In genomic region chr10:111171246-111171934, GRCm38 (mm10) we compare ENCODE assay signal across 13 mouse cellular contexts. TPM values are rescaled to one million over a fixed set of nuclear protein-coding genes. Genes with fewer than 3 reads are reported as not detected.
A peak's percentile ranks its signal among the peaks of the same experiment; 100 is the strongest.
DNase-seq lines count a peak whose midpoint lies in the region; ATAC-seq lines count a peak whose summit lies in the region.
"Had no signal": no experiment of that assay in that cellular context is flagged by ENCODE, and none has a peak within 500 bp of the region (broad histone marks: within the 10 kb centered on the region; RNA-seq: fewer than 3 reads in every experiment).

No protein-coding gene starts in this region.

- peaks cover 65% of the 10 kb centered on the region for H3K4me1 ChIP-seq in heart, embryonic 16.5 days (ENCODE audit: control insufficient read depth, insufficient read depth, low read length)
- peaks cover 3% of the 10 kb centered on the region for H3K4me1 ChIP-seq in forebrain, embryonic 12.5 days
- H3K4me1 ChIP-seq in forebrain, embryonic 14.5 days (ENCODE audit: control insufficient read depth, insufficient read depth, low read length) = 0 out of 2 replicates have a peak, but pooled peaks cover under 1% of the 10 kb centered on the region
- H3K4me1 ChIP-seq in limb, embryonic 10.5 days = peaks cover 3% of the 10 kb centered on the region; the same call in 1 of the 2 replicates

- peak overlapping the region; percentile 34 for H3K27ac ChIP-seq in heart, embryonic 16.5 days (ENCODE audit: low read length)
- no peak overlapping the region for H3K27ac ChIP-seq in forebrain, embryonic 12.5 days
- no peak overlapping the region for H3K27ac ChIP-seq in forebrain, embryonic 14.5 days (ENCODE audit: low read depth, low read length)
- no peak overlapping the region for H3K27ac ChIP-seq in limb, embryonic 10.5 days
- H3K27ac ChIP-seq: stomach, postnatal 0 days had no signal

- H3K27me3 ChIP-seq in heart, embryonic 16.5 days (ENCODE audit: control insufficient read depth, insufficient read depth, low read length) = no peaks in the 10 kb centered on the region
- H3K27me3 ChIP-seq in forebrain, embryonic 12.5 days = no peaks in the 10 kb centered on the region
- no peaks in the 10 kb centered on the region for H3K27me3 ChIP-seq in forebrain, embryonic 14.5 days (replicated peaks; ENCODE audit: control insufficient read depth, insufficient read depth, low read length)
- H3K27me3 ChIP-seq in limb, embryonic 10.5 days (ENCODE audit: low read depth, poor library complexity, severe bottlenecking) = no peaks in the 10 kb centered on the region
- H3K27me3 ChIP-seq: CH12.LX had no signal

- no peaks in the 10 kb centered on the region for H3K9me3 ChIP-seq in heart, embryonic 16.5 days (replicated peaks; ENCODE audit: control insufficient read depth, low read length)
- H3K9me3 ChIP-seq in forebrain, embryonic 12.5 days = no peaks in the 10 kb centered on the region
- H3K9me3 ChIP-seq in forebrain, embryonic 14.5 days (replicated peaks; ENCODE audit: control insufficient read depth, low read length) = no peaks in the 10 kb centered on the region
- no peaks in the 10 kb centered on the region for H3K9me3 ChIP-seq in limb, embryonic 10.5 days (replicated peaks)

- ATAC-seq in heart, embryonic 16.5 days (replicated peaks; ENCODE audit: extremely low read depth, insufficient read depth, low FRiP score) = no peak
- ATAC-seq in granulocyte monocyte progenitor cell, adult 5-6 weeks (replicated peaks; ENCODE audit: poor library complexity, severe bottlenecking) = peak; percentile 71
- ATAC-seq in forebrain, embryonic 12.5 days (ENCODE audit: low FRiP score) = no peak
- ATAC-seq in forebrain, embryonic 14.5 days = no peak

- no peak overlapping the region for H3K4me3 ChIP-seq in heart, embryonic 16.5 days (ENCODE audit: low read length)
- H3K4me3 ChIP-seq in forebrain, embryonic 12.5 days (replicated peaks) = no peak overlapping the region
- H3K4me3 ChIP-seq in forebrain, embryonic 14.5 days (ENCODE audit: low read depth, low read length) = no peak overlapping the region
- H3K4me3 ChIP-seq in limb, embryonic 10.5 days = no peak overlapping the region

- 82% methylated on average over 15 of the region's 15 CpGs for WGBS in heart, embryonic 16.5 days
- 93% methylated on average over 15 of the region's 15 CpGs for WGBS in forebrain, embryonic 12.5 days
- WGBS in forebrain, embryonic 14.5 days = 93% methylated on average over 15 of the region's 15 CpGs
- WGBS in limb, embryonic 10.5 days = 91% methylated on average over 15 of the region's 15 CpGs

- peak overlapping the region; percentile 21; the same call in 1 of the 2 replicates for H3K4me2 ChIP-seq in heart, embryonic 16.5 days (ENCODE audit: low read depth, low read length)
- no peak overlapping the region for H3K4me2 ChIP-seq in forebrain, embryonic 12.5 days
- H3K4me2 ChIP-seq in forebrain, embryonic 14.5 days (ENCODE audit: low read length) = no peak overlapping the region

- peak overlapping the region; percentile 44 for H3K9ac ChIP-seq in heart, embryonic 16.5 days (ENCODE audit: low read length)
- no peak overlapping the region for H3K9ac ChIP-seq in forebrain, embryonic 12.5 days
- H3K9ac ChIP-seq in forebrain, embryonic 14.5 days (ENCODE audit: low read length) = no peak overlapping the region

- DNase-seq in heart, adult 18-20 months = no peak
- DNase-seq in CD4-positive helper T cell, adult 2 months (ENCODE audit: low read depth, low spot score) = peak; percentile 51
- peak; percentile 55 for DNase-seq in naive thymus-derived CD4-positive, alpha-beta T cell, adult 2 months (ENCODE audit: low read depth)
- no peak for DNase-seq in forebrain, embryonic 14.5 days (ENCODE audit: low spot score)
- DNase-seq in limb, embryonic 10.5 days (ENCODE audit: low spot score) = no peak
- DNase-seq: heart, postnatal 4 days; kidney, postnatal 36 days; lung, postnatal 10 days had no signal

- no peaks in the 10 kb centered on the region for H3K36me3 ChIP-seq in heart, embryonic 16.5 days (ENCODE audit: control insufficient read depth, insufficient read depth)
- H3K36me3 ChIP-seq in forebrain, embryonic 12.5 days (replicated peaks) = no peaks in the 10 kb centered on the region
- no peaks in the 10 kb centered on the region for H3K36me3 ChIP-seq in forebrain, embryonic 14.5 days (ENCODE audit: control insufficient read depth, insufficient read depth, low read length)
- no peaks in the 10 kb centered on the region for H3K36me3 ChIP-seq in limb, embryonic 10.5 days

RNA-seq across cellular contexts. Expression of gene Osbpl8, which starts 6.8 kb away (rescaled TPM):
- 28.8 and 30.2 TPM in 2 replicates for polyA plus RNA-seq in heart, embryonic 16.5 days (2015; fragmentation: Nextera tagmentation; extraction: Ambion mirVana)
- 10 to 100 TPM; 80.7 to 92.2 TPM for total RNA-seq in heart, adult 18-20 months (2021)
- total RNA-seq in granulocyte monocyte progenitor cell, adult 5-6 weeks (2014; fragmentation: Nextera tagmentation) = 60.6 and 67.4 TPM in 2 replicates
- 90.3 and 112 TPM in 2 replicates for total RNA-seq in granulocyte monocyte progenitor cell, adult 5-6 weeks (2017)
- polyA plus RNA-seq in forebrain, embryonic 12.5 days (2016; fragmentation: Nextera tagmentation; extraction: Ambion mirVana) = 18.9 and 20.6 TPM in 2 replicates
- 12.9 and 17.4 TPM in 2 replicates for polyA plus RNA-seq in forebrain, embryonic 14.5 days (2014; fragmentation: Nextera tagmentation; extraction: Ambion mirVana)
- 6.9 and 8.9 TPM in 2 replicates for polyA plus RNA-seq in limb, embryonic 10.5 days (2016; fragmentation: Nextera tagmentation; extraction: Ambion mirVana)

Comparison
In these comparisons a context has a peak if more than half of its experiments do, and no peak if none do; other contexts are left out.
1. DNase-seq: peak in CD4-positive helper T cell, adult 2 months (single experiment) and naive thymus-derived CD4-positive, alpha-beta T cell, adult 2 months (single experiment); none in heart, adult 18-20 months (0 of 2), forebrain, embryonic 14.5 days (single experiment) and limb, embryonic 10.5 days (single experiment).